Mouse (Mus musculus) heart, adult 2 months (tissue): ENCODE data around the gene Gm20388.

ENCODE experiments used
- EP300 ChIP-seq: fragments of 200-500 bp; IDR thresholded peaks from 2 replicates; pipeline ENCODE4 v1.6.1; 2011; ENCODE audit warnings: low read depth, low read length, control low read depth; ENCODE audit not compliant: insufficient read depth
- POLR2A ChIP-seq: fragments of 200-500 bp; IDR thresholded peaks from 2 replicates; pipeline ENCODE4 v1.6.1; 2011; ENCODE audit warnings: mild to moderate bottlenecking, low read depth, low read length, control low read depth; ENCODE audit not compliant: insufficient read depth

GRCm38 (mm10) chr8:123768492-123769356, 3858.1 kb downstream of the Gm20388 start:
- TF ChIP-seq EP300 (0 out of 2 replicates have a peak, but pooled peaks have one; percentile 44), POLR2A (no peak)
